Mouse (Mus musculus): ENCODE measurements around the gene D16Ertd472e.

DNA sequence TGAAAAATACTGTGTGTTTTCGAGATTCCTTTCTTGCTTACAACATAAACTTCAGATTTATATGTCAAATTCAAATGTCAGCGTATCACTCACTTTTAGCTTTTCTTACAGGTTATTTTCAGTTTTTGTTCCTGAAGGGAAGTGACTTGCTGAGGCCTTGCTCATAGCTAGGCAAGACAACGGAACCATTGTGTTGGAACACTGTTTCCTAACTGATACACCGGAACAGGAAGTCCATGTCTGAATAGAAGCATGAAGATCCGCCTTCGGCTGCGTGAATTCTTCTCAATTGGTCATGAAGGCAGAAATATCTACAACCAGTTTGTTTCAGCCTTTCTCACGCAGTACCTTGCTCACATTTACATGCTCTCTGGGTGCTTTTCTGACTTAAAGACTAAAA, 65.0 kb downstream of the D16Ertd472e start:
- TF ChIP-seq EP300 (optimal IDR thresholded peaks at IDR 0.05) (no peak), CTCF (IDR thresholded peaks at IDR 0.05; ENCODE audit: low read depth) (no peak)

Data from stomach, postnatal 0 days (tissue).